Mouse (Mus musculus) erythroid progenitor cell, adult 5-6 weeks (primary cell): ENCODE data around the gene Trim60. TPM values are rescaled to one million over a fixed set of nuclear protein-coding genes. Genes with fewer than 3 reads are reported as not detected.

Source experiments
- ATAC-seq: replicated peaks from 2 replicates; pipeline ENCODE4 v1.8.0; 2016; ENCODE audit warnings: moderate number of reproducible peaks, mild to moderate bottlenecking, moderate TSS enrichment, inconsistent platforms; ENCODE audit not compliant: poor library complexity, low FRiP score, severe bottlenecking
- total RNA-seq, 2 experiments: library from RNA; stranded (forward) in 1 of 2; stranded (reverse) in 1 of 2; fragments of 150-400 nt in 1 of 2; fragments of 186-747, 209-891 nt in 1 of 2; gene quantifications; 2 replicates each; pipeline versions ENCODE4 v1.2.3 to v1.2.4; 2015 to 2017; ENCODE audit warnings: low replicate concordance in 2 of 2

The Trim60 gene
- not detected in 2 replicates for total RNA-seq (2015; ENCODE audit: low replicate concordance)
- total RNA-seq (2017; ENCODE audit: low replicate concordance): not detected in 2 replicates

- ATAC-seq: no peak
These were observed at the start of gene Trim60, which contains the start of gene Trim61 for GRCm38 (mm10) chr8:65018423-65018822. TSS of gene Trim60 (minus strand) at chr8:65018584. TSS of gene Trim61 (minus strand) at chr8:65018523.

GRCm38 (mm10) chr8:65067694-65068472 is 49.5 kb upstream of the Trim60 start:
- no peak for ATAC-seq

GRCm38 (mm10) chr8:65067031-65067430 is 48.6 kb upstream of the Trim60 start:
- no peak for ATAC-seq

GRCm38 (mm10) chr8:65065622-65066021 is 47.2 kb upstream of the Trim60 start:
- ATAC-seq: no peak

DNA sequence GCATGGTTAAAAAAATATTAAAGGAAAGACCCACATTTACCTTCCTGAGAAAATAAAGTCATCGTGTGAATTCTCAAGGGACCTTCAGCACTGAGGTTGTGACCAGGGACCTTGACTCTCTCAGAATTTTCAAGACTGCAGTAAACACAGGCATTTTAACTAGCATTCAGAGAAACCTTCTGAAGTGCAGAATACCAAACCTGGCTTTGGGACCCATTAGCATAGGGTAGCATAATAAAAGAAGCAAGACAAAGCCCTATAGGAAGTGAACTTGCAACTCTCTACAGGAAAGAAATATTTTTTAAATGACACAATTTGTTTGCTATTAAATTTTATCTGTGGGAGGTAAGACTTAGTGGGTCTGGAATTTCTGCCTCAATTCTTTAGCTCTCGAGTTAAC is 45.7 kb upstream of the Trim60 start:
- no peak for ATAC-seq

DNA sequence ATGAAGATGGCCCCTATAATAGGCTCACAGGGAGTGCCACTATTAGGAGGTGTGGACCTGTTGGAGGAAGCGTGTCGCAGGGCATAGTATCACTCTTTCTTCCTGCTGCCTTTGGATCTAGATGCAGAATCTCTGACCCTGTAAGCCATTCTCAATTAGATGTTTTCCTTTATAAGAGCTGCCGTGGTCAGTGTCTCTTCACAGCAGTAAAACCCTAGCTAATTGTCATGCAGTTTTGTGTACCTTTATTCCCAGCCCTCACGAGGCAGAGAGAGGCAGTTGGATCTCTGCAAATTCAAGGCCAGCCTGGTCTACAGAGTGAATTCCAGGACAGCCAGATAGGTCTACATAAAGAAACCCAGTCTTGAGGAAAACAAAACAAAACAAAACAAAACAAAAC is 43.8 kb upstream of the Trim60 start:
- no peak for ATAC-seq

GRCm38 (mm10) chr8:65056722-65057121 is 38.3 kb upstream of the Trim60 start:
- no peak for ATAC-seq

DNA sequence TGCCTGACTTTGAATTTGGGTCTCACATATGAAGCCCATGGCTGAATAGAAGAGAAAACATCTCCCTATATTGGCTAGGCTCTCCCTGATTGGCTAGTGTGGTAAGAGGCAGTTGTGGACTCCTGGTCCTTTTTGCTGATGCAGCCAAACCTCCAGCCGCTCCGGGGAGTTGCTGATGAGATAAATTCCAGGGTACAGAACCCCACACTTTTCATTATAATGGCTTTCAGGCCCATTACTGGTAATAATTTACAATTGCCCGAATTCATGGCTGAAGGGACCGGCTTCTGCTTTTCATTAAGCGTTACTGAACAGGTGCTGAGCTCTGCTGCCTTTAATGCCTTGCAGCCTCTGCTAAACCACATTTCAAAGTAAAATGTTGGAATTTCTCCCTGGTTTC is 35.6 kb upstream of the Trim60 start:
- no peak for ATAC-seq

- no peak for ATAC-seq
These were observed 35.2 kb upstream of the Trim60 start for GRCm38 (mm10) chr8:65053554-65053953.

DNA sequence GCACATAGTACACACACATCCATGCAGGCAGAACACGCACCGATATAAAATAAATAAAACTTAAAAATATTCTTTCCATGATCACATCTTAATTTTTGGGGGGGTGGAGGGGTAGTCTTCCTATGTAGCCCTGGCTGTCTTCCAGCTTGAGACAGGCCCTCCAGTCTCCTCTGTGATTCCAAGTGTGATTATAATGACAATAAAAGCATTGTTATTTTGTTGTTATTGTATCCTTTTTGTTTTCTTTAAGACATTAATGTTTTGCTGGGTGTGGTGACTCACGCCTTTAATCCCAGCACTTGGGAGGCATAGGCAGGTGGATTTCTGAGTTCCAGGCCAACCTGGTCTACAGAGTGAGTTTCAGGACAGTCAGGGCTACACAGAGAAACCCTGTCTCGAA is 29.4 kb upstream of the Trim60 start:
- ATAC-seq: no peak

DNA sequence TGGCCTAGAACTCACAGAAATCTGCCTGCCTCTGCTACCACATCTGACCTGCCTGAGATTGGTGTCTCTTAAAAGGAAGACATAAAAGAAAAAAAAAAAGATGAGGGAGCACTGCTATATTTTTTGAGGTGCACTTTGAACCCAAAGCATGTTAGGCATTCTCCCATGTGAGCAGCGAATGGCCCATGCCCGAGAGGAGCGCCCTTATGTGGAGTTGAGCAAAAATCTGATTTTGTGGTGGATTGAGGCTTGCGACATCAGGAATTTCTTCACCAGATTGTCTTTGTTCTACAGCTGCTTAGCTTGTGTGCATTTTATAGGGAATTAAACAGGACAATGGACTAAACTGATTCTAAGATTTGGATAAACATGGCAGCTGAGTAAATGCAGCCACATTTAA is 28.8 kb upstream of the Trim60 start:
- ATAC-seq: no peak

GRCm38 (mm10) chr8:65046565-65046964 is 28.2 kb upstream of the Trim60 start:
- ATAC-seq: no peak

GRCm38 (mm10) chr8:65037117-65037533 is 18.7 kb upstream of the Trim60 start, which contains the start of gene Apela:
TSS of gene Apela (minus strand) at chr8:65037336.
- ATAC-seq: no peak

DNA sequence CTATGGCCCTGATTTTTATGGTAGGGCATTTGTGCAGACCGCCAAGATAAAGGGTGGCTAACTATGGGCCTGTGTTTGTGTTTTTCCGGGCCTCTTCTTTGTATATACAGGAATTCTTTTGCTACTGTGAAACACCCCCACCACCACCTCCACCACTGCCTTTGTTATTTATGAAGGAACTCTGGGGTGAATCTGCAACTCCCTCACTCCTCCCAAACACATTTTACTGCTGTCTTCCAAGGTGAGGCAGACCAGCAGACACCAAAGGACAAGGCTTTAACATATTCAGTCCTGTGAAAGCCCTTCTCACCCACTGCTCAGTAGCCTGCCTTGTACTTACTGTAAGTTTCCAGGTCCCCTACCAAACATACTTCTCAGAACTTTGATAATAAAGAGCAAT is 15.8 kb upstream of the Trim60 start:
- no peak for ATAC-seq

- ATAC-seq: no peak
These were observed 14.7 kb upstream of the Trim60 start for GRCm38 (mm10) chr8:65033056-65033455.

DNA sequence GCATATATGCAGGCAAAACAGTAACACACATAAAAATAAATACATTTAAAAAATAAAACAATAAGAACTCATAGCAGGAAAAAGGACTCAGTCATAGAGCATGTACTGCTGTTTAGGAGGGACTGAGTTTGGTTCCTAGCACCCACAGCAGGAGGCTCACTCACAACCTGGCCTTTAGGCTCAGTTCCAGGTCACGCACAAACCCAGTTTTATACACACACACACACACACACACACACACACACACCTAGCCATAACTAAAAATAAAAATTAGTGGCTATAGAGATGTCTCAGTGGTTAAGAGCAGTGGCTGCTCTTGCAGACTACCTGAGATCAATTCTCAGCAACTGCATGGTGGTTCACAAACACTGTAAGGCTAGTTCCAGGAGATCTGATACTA is 13.7 kb upstream of the Trim60 start:
- ATAC-seq: no peak

GRCm38 (mm10) chr8:65030735-65031485 is 12.5 kb upstream of the Trim60 start:
- ATAC-seq: no peak

DNA sequence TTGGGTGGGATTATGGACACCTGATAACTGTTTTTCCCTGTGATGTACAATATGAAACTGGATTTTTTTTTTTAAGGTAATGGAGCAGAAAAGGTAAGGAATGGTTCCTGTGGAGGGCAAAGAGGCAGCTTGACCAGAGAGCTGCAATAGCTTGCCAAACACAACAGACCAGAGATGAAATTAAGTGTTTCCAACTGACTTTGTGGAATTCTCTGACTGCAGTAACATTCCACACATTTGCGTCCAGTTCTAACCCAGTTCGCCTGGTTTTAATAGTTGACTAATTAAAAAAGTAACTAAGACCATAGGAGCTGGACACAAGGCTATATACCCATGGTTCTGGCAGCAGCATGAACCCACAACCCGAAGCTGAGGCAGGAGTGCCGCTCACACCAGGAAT is 11.4 kb upstream of the Trim60 start:
- no peak for ATAC-seq

DNA sequence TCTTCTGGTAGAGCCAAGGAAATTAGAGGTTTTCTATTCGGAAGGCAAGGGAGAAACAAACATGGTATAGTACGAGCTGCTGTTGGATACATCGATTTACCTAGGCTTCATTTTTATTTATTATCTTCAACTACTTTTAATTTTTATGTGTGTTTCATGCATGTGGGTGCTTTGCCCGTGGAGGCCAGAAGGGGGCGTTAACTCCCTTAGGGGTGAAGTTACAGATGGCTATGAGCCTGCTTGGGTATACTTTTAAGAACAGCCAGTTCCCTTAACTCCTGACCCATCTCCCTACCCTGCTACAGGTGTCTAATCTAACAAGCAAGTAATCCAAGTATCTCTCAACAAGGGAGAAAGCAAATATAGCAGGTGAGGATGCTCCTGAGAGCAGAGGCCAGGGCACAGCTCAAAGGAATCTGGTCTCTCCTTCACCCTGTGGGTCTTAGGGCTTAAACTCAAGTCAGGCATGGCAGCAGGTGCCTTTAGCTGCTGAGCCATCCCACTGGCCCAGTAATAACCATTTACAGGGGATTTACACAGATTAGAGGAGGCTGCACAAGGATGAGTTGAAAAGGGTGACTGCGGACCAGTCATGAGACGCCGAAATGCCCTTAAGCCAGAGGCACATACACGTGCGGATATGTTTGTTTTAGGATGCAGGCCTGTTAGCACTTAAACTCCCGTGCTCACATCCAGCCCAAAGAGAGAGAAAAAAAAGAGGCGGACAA is 10.7 kb upstream of the Trim60 start:
- no peak for ATAC-seq

DNA sequence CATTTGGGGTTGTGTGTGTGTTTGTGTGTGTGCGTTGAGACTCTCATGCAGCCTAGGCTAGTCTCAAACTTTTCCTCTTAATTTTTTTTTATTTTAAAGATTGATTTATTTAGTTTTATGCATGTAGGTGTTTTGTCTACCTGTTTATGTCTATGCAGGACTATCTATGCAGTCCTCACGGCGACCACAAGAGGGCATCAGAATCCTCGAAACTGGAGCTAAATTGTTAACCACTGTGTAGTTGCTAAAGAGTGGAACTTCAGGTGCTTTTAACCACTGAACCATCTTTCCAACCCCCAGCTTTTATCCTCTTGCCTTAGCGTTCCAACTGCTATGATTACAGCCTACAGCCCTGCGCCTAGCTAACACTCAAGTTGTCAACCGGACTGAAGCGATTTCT is 4.1 kb upstream of the Trim60 start:
- ATAC-seq: no peak
